Mouse (Mus musculus) C3H10T1/2 (cell line): ENCODE results near the gene Psma4. TPM values are rescaled to one million over a fixed set of nuclear protein-coding genes. Genes with fewer than 3 reads are reported as not detected.

Experiments
- polyA plus RNA-seq, 2 experiments: library from polyadenylated mRNA; unstranded; fragments of >200 nt; fragmentation: generic; extraction: Trizol; gene quantifications; one replicate each; pipeline ENCODE4 v1.2.1; 2012; ENCODE audit warnings: missing spikeins in 2 of 2

Psma4 gene
- 100 to 1,000 TPM in 1 of 2 experiments, 10 to 100 TPM in 1; 30.4 to 241 TPM for polyA plus RNA-seq

DNA sequence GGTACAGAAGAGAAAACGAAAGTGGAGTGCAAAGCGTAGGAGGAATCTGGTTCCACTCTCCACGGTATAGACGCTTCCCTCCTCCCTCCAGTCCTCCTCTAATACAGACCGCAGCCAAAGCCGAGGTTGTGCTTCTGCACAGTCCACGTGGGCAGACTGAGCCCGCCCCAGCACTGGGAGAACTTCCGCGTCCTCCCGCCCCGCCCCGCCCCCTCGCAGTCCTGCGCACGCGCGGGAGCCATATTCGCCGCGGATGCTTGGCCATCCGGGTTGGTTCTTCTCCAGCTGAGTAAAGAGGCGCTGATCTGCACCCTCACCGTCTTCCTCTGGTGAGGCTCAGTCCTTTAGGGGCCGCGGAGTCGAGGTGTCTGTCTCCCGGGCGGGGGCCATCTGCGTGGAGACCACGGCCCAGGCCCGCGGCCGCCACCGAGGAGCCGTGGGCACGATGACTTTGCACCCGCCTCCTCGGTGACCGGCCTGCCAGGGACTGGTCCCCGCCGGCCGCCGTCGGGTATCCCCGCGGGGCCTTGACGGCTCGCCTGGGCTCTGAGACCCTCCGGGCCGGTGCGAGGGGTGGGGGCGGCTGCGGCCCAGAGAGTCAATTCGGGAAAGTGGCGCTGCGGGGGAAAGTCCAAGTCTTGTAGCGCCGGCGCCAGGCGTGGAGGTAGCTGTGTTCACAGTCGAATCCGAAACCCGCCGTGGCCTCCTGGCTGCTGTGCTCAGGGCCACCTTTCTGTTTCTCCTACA is at the start of gene Psma4, which contains the start of gene AY074887:
Gene Psma4, plus strand, starts transcription at position 216 of the 747 bp plus-strand sequence.
Gene AY074887, minus strand, starts transcription at position 424 of the 747 bp plus-strand sequence.

DNA sequence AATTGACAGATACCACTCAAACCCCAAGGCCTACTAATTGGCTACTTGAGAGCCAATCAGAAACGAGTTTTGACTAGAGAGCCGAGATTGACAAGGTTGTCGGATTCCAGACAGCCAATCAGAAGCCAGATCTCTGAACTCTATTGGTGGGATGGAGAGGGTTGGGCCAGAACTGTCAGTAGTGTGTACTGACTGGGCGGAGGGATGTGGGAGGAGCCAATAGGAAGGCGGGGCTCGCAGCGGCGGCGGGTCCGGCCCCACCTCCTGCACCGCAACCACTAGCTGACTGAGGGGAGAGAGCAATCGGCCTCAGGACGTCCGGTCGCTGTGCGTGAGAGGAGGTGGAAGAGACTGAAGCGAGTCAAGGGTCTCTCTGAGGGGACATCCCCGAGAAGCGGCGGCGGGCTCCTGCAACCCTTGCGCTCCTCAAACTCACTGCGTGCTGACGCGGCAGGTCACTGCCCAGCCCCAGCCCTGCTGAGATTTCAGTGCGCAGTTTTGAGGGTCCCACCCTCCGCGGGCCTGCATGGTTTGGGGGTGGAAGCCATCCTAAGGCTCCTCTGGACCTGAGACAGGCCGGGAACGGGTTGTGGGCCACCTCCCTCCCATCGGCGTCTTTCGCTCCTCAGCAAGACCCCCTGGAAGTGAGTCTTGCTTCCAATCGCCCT is 33.4 kb upstream of the Psma4 start, which contains the start of gene Hykk:
Gene Hykk, plus strand, starts transcription at position 274 of the 668 bp plus-strand sequence.

DNA sequence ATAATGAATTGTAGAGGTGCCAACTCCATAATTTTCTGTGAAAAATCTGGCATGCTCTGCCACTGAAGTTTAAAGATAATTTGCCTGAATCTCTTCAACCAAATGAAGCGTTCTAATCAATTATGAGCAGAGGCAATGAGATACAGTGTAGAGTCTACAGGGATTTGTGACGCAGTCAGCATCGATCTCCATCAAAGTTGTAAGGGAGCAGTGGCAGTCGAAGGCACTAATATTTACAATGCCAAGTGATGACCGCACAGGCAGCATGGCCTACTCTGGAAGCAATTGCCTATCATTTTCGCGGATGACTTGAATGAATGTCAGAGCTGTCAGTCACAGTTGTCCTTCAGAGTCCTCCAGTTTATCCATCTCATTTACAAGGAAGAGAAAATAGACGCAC is 30.1 kb downstream of the Psma4 start, which contains the start of gene Chrna5:
Gene Chrna5, plus strand, starts transcription at position 207 of the 400 bp plus-strand sequence.

Other genes starting within 250 kb of the Psma4 start
- 100 to 1,000 TPM in 1 of 2 experiments, 10 to 100 TPM in 1; 10.3 to 164 TPM for gene Wdr61, start 216.3 kb upstream of the Psma4 start, polyA plus RNA-seq
- 1 to 10 TPM in 1 of 2 experiments, under 1 TPM in 1; 0.08 to 4.6 TPM for gene Crabp1, start 186.0 kb upstream of the Psma4 start, polyA plus RNA-seq
- 10 to 100 TPM in 1 of 2 experiments, under 1 TPM in 1; 0.54 to 11.0 TPM for gene Ireb2, start 87.0 kb upstream of the Psma4 start, polyA plus RNA-seq
- under 1 TPM in 1 of 2 experiments, not detected in 1; 0.32 TPM for gene Hykk, start 33.5 kb upstream of the Psma4 start, polyA plus RNA-seq
- under 1 TPM; 0.42 to 0.97 TPM for gene AY074887, start 208 bp downstream of the Psma4 start, polyA plus RNA-seq
- under 1 TPM in 1 of 2 experiments, not detected in 1; 0.11 TPM for gene Chrna5, start 30.1 kb downstream of the Psma4 start, polyA plus RNA-seq
- gene Chrna3, start 75.8 kb downstream of the Psma4 start, polyA plus RNA-seq, result under 1 TPM in 1 of 2 experiments, not detected in 1; 0.06 TPM
- gene Chrnb4, start 98.0 kb downstream of the Psma4 start, polyA plus RNA-seq, result under 1 TPM in 1 of 2 experiments, not detected in 1; 0.02 TPM
- gene Ube2q2, start 198.1 kb downstream of the Psma4 start, polyA plus RNA-seq, result 1 to 10 TPM in 1 of 2 experiments, under 1 TPM in 1; 0.50 to 3.7 TPM